Mouse (Mus musculus) testis, postnatal 14 days (tissue): Measurements from ENCODE around the gene Uts2b.
"Not testable (repeated sequence)": the region's sequence is repeated elsewhere in the genome, so short reads cannot be mapped to it uniquely, and the experiment has no call there.

Experiments used
- DNase-seq: peaks from one replicate; pipeline ENCODE4 v3.0.0; 2021; ENCODE audit warnings: low spot score

The Uts2b gene

GRCm38 (mm10) chr16:27375318-27375717 lies 5.3 kb upstream of the Uts2b start:
- DNase-seq: no peak

GRCm38 (mm10) chr16:27374139-27374538 lies 4.1 kb upstream of the Uts2b start:
- no peak for DNase-seq

GRCm38 (mm10) chr16:27370700-27371099 lies 661 bp upstream of the Uts2b start:
- DNase-seq: no peak

GRCm38 (mm10) chr16:27360059-27360458 lies 10.0 kb downstream of the Uts2b start:
- no peak for DNase-seq

GRCm38 (mm10) chr16:27354464-27354863 lies 15.6 kb downstream of the Uts2b start:
- DNase-seq: no peak

GRCm38 (mm10) chr16:27349878-27350532 lies 20.0 kb downstream of the Uts2b start:
- no peak for DNase-seq

- DNase-seq: no peak
These were observed 20.8 kb downstream of the Uts2b start for GRCm38 (mm10) chr16:27349235-27349634.

- no peak for DNase-seq
These were observed 21.7 kb downstream of the Uts2b start for GRCm38 (mm10) chr16:27348359-27348758.

GRCm38 (mm10) chr16:27347521-27347920 lies 22.5 kb downstream of the Uts2b start:
- DNase-seq: no peak

GRCm38 (mm10) chr16:27326463-27326862 lies 43.6 kb downstream of the Uts2b start:
- DNase-seq: no peak

- DNase-seq: no peak
These were observed 48.0 kb downstream of the Uts2b start for GRCm38 (mm10) chr16:27322047-27322446.

GRCm38 (mm10) chr16:27319099-27319498 lies 50.9 kb downstream of the Uts2b start:
- no peak for DNase-seq

- DNase-seq: not testable (repeated sequence)
These were observed 62.9 kb downstream of the Uts2b start, which contains the start of gene Ostn for GRCm38 (mm10) chr16:27307189-27307588. TSS of gene Ostn (plus strand) at chr16:27307489.
